Mouse (Mus musculus): Measurements from ENCODE around the gene Ptms.

GRCm38 (mm10) chr6:124930754-124931524 lies 11.0 kb upstream of the Ptms start, which contains the start of gene Mlf2:
- TF ChIP-seq GATA1 (IDR thresholded peaks at IDR 0.05; ENCODE audit: borderline replicate concordance, low read length) = no peak
- TF ChIP-seq FLI1 (IDR thresholded peaks at IDR 0.05; ENCODE audit: low read length) = peak; percentile 54; the same call in 1 of the 2 replicates
